Mouse (Mus musculus) ES-Bruce4 (cell line): ENCODE measurements at regions not wholly inside any gene's neighbourhood (a gene's known extent, or its start where the extent isn't known, plus 50 kb on each side); places are given as distances from the start of the nearest gene placed in this dataset.

Source experiments
- CTCF ChIP-seq: IDR thresholded peaks from one replicate; pipeline ENCODE4 v1.8.1; 2011; ENCODE audit warnings: low read depth, low read length
- EP300 ChIP-seq: IDR thresholded peaks from 2 replicates; pipeline ENCODE4 v1.6.1; 2011; ENCODE audit warnings: low read depth, low read length; ENCODE audit not compliant: insufficient read depth

- TF ChIP-seq CTCF (no peak), EP300 (no peak)
Measured at GRCm38 (mm10) chr13:107305738-107306137, 283.8 kb upstream of the Kif2a start.
